Mouse (Mus musculus) heart, embryonic 14.5 days (tissue): ENCODE results near the gene Mchr1. TPM values are rescaled to one million over a fixed set of nuclear protein-coding genes. Genes with fewer than 3 reads are reported as not detected.
A peak's percentile ranks its signal among the peaks of the same experiment; 100 is the strongest.

Source experiments
- ATAC-seq: fragments of 200-750 bp; cut with Nextera tagmentation; 2 replicates; pipeline ENCODE4 v1.8.0; 2017; ENCODE audit warnings: low read depth, moderate TSS enrichment; ENCODE audit not compliant: insufficient number of reproducible peaks, insufficient read depth, low FRiP score
- H3K27ac ChIP-seq, 2 experiments: fragments of 200-500 bp in 1 of 2; fragments of 300-500 bp in 1 of 2; sonication (generic) in 1 of 2; replicated peaks in 1 of 2; 2 replicates each; pipeline ENCODE4 v1.5.1; 2012 to 2014; ENCODE audit warnings: low read depth in 2 of 2, low read length in 2 of 2, control low read depth in 1 of 2, mild to moderate bottlenecking in 1 of 2, mixed read lengths in 1 of 2; ENCODE audit not compliant: control insufficient read depth in 1 of 2, insufficient read depth in 1 of 2
- H3K27me3 ChIP-seq: fragments of 300-500 bp; sonication (generic); 2 replicates; pipeline ENCODE4 v1.6.1; 2014; ENCODE audit warnings: mild to moderate bottlenecking, low read length, control low read depth; ENCODE audit not compliant: control insufficient read depth, insufficient read depth
- H3K36me3 ChIP-seq: fragments of 300-500 bp; sonication (generic); 2 replicates; pipeline ENCODE4 v1.6.1; 2014; ENCODE audit warnings: mild to moderate bottlenecking, control low read depth, low read length, mixed read lengths; ENCODE audit not compliant: control insufficient read depth, insufficient read depth
- H3K4me1 ChIP-seq, 2 experiments: fragments of 200-500 bp in 1 of 2; fragments of 300-500 bp in 1 of 2; sonication (generic) in 1 of 2; 2 replicates each; pipeline ENCODE4 v1.6.1; 2012 to 2014; ENCODE audit warnings: low read length in 2 of 2, control low read depth in 1 of 2, mixed read lengths in 1 of 2; ENCODE audit not compliant: control insufficient read depth in 2 of 2, insufficient read depth in 2 of 2
- H3K4me2 ChIP-seq: fragments of 300-500 bp; sonication (generic); 2 replicates; pipeline ENCODE4 v1.6.1; 2014; ENCODE audit warnings: mild to moderate bottlenecking, low read length
- H3K4me3 ChIP-seq, 2 experiments: fragments of 200-500 bp in 1 of 2; fragments of 300-500 bp in 1 of 2; sonication (generic) in 1 of 2; 2 replicates each; pipeline ENCODE4 v1.5.1; 2012 to 2014; ENCODE audit warnings: low read length in 2 of 2, mild to moderate bottlenecking in 2 of 2, control low read depth in 1 of 2, low read depth in 1 of 2, moderate library complexity in 1 of 2; ENCODE audit not compliant: control insufficient read depth in 1 of 2, insufficient read depth in 1 of 2
- H3K9ac ChIP-seq: fragments of 300-500 bp; sonication (generic); 2 replicates; pipeline ENCODE4 v1.6.1; 2014; ENCODE audit warnings: mild to moderate bottlenecking, low read length
- H3K9me3 ChIP-seq: fragments of 300-500 bp; sonication (generic); 2 replicates; pipeline ENCODE4 v1.6.1; 2016; ENCODE audit warnings: low read length, control low read depth; ENCODE audit not compliant: control insufficient read depth
- WGBS: fragments of 180-500 bp; shearing (Covaris S2); extraction: QIAGEN DNeasy Blood & Tissue Kit; methylation state at CpG from one replicate; pipeline ENCODE4 v1.1.7; 2014; 5-methylcytosine and 5-hydroxymethylcytosine counted together
- polyA plus RNA-seq: library from polyadenylated mRNA; unstranded; fragments of >200 nt; fragmentation: Nextera tagmentation; extraction: Ambion mirVana; gene quantifications from 2 replicates; pipeline ENCODE4 v1.2.1, GENCODE M21; 2014

The Mchr1 gene
- polyA plus RNA-seq, 1 experiment from 2014 or later = not detected

GRCm38 (mm10) chr15:81228258-81228657 lies 7.0 kb upstream of the Mchr1 start:
- Histone ChIP-seq H3K4me1 (no peaks in the 10 kb centered on the region), H3K9ac (no peak overlapping the region), H3K4me3 (no peak overlapping the region), H3K4me2 (no peak overlapping the region), H3K27ac (no peak overlapping the region), H3K27me3 (no peaks in the 10 kb centered on the region; the same call in 1 of the 2 replicates), H3K36me3 (no peaks in the 10 kb centered on the region), H3K9me3 (no peaks in the 10 kb centered on the region)
- WGBS = 78% methylated on average over 3 of the region's 3 CpGs
- no peak for ATAC-seq

GRCm38 (mm10) chr15:81229791-81230190 lies 5.5 kb upstream of the Mchr1 start:
- Histone ChIP-seq H3K27me3 (peaks cover 1% of the 10 kb centered on the region), H3K27ac (no peak overlapping the region), H3K9me3 (no peaks in the 10 kb centered on the region), H3K4me3 (no peak overlapping the region), H3K4me2 (no peak overlapping the region), H3K36me3 (no peaks in the 10 kb centered on the region), H3K4me1 (no peaks in the 10 kb centered on the region; a peak in 1 of 4 replicates), H3K9ac (no peak overlapping the region)
- no peak for ATAC-seq
- WGBS = 70% methylated on average over 3 of the region's 3 CpGs

GRCm38 (mm10) chr15:81231325-81231724 lies 4.0 kb upstream of the Mchr1 start:
- 61% methylated on average over 7 of the region's 7 CpGs for WGBS
- ATAC-seq = no peak
- no peaks in the 10 kb centered on the region for H3K9me3 ChIP-seq
- no peak overlapping the region for H3K9ac ChIP-seq
- no peaks in the 10 kb centered on the region for H3K36me3 ChIP-seq
- no peak overlapping the region for H3K27ac ChIP-seq
- no peak overlapping the region for H3K4me2 ChIP-seq
- H3K27me3 ChIP-seq = peaks cover 8% of the 10 kb centered on the region
- peaks cover 7 to 12% of the 10 kb centered on the region in 2 experiments; a peak in 3 of 4 replicates for H3K4me1 ChIP-seq
- no peak overlapping the region for H3K4me3 ChIP-seq

- Histone ChIP-seq H3K9ac (peak overlapping the region; percentile 25; the same call in 1 of the 2 replicates), H3K27ac (no peak overlapping the region), H3K9me3 (no peaks in the 10 kb centered on the region), H3K4me3 (peak overlapping the region in 1 of 2 experiments; percentile 39; a peak in 2 of 4 replicates), H3K4me1 (peaks cover 7 to 12% of the 10 kb centered on the region in 2 experiments; a peak in 3 of 4 replicates), H3K27me3 (peaks cover 46% of the 10 kb centered on the region), H3K36me3 (no peaks in the 10 kb centered on the region), H3K4me2 (peak overlapping the region; percentile 79)
- 5% methylated on average over 8 of the region's 8 CpGs for WGBS
- no peak for ATAC-seq
Observed at GRCm38 (mm10) chr15:81236062-81236461, 763 bp downstream of the Mchr1 start.

GRCm38 (mm10) chr15:81237471-81237870 lies 2.2 kb downstream of the Mchr1 start:
- H3K36me3 ChIP-seq = no peaks in the 10 kb centered on the region
- WGBS = 92% methylated on average over 18 of the region's 18 CpGs
- no peak overlapping the region for H3K9ac ChIP-seq
- H3K4me2 ChIP-seq = no peak overlapping the region
- peaks cover 7 to 12% of the 10 kb centered on the region in 2 experiments; a peak in 3 of 4 replicates for H3K4me1 ChIP-seq
- no peaks in the 10 kb centered on the region for H3K9me3 ChIP-seq
- no peak overlapping the region for H3K4me3 ChIP-seq
- ATAC-seq = no peak
- no peak overlapping the region for H3K27ac ChIP-seq
- peaks cover 46% of the 10 kb centered on the region for H3K27me3 ChIP-seq

GRCm38 (mm10) chr15:81239261-81239660 lies 4.0 kb downstream of the Mchr1 start:
- H3K27ac ChIP-seq = no peak overlapping the region
- 14% methylated on average over 7 of the region's 7 CpGs for WGBS
- H3K4me3 ChIP-seq = no peak overlapping the region
- H3K4me2 ChIP-seq = no peak overlapping the region
- H3K27me3 ChIP-seq = peaks cover 46% of the 10 kb centered on the region
- no peak overlapping the region for H3K9ac ChIP-seq
- H3K9me3 ChIP-seq = 0 out of 2 replicates have a peak, but pooled peaks cover 1% of the 10 kb centered on the region
- peaks cover 7 to 12% of the 10 kb centered on the region in 2 experiments; a peak in 3 of 4 replicates for H3K4me1 ChIP-seq
- ATAC-seq = no peak
- no peaks in the 10 kb centered on the region for H3K36me3 ChIP-seq

GRCm38 (mm10) chr15:81239794-81240343 lies 4.6 kb downstream of the Mchr1 start:
- Histone ChIP-seq H3K9me3 (0 out of 2 replicates have a peak, but pooled peaks cover 6% of the 10 kb centered on the region), H3K27ac (no peak overlapping the region), H3K4me2 (no peak overlapping the region), H3K9ac (no peak overlapping the region), H3K27me3 (peaks cover 45% of the 10 kb centered on the region), H3K36me3 (no peaks in the 10 kb centered on the region), H3K4me3 (no peak overlapping the region), H3K4me1 (peaks cover 7 to 12% of the 10 kb centered on the region in 2 experiments; a peak in 3 of 4 replicates)
- WGBS = 79% methylated on average over 13 of the region's 13 CpGs
- no peak for ATAC-seq

- no peaks in the 10 kb centered on the region for H3K27me3 ChIP-seq
- H3K4me3 ChIP-seq = no peak overlapping the region
- H3K9me3 ChIP-seq = 0 out of 2 replicates have a peak, but pooled peaks cover 9% of the 10 kb centered on the region
- no peaks in the 10 kb centered on the region; a peak in 1 of 4 replicates for H3K4me1 ChIP-seq
- H3K27ac ChIP-seq = no peak overlapping the region
- WGBS = 88% methylated on average over 3 of the region's 3 CpGs
- no peaks in the 10 kb centered on the region for H3K36me3 ChIP-seq
- no peak for ATAC-seq
- no peak overlapping the region for H3K4me2 ChIP-seq
- no peak overlapping the region for H3K9ac ChIP-seq
Observed at GRCm38 (mm10) chr15:81246890-81247289, 11.6 kb downstream of the Mchr1 start.
